In the genomic region with DNA sequence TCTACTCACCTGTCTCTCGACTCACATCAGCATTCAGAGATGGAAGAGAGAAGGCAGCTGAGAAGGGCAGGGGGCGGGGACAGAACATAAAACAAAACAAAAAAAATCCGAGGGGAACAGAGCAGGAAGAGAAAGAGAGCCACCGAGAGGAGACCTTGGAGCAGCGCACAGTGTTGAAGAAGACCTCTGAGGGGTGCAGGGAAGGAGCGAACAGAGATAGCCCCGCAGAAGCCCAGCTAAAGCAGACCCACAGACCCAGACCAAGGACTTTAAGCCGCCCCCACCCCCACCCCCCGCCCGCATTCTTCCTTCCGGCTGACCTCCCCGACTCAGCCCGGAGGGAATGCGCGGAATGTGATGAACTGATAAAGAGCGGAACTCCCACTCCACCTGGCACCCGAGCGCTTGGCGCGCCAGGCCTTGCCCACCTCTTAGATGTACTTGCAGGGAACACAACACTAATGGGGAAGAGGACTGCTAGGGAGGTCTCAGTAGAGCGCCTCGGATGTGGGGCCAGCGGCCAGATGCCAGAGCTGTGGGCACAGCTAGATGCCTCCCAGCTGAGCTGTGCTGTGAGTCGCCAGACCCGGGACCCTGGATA, we compare ENCODE assay signal across 8 mouse cellular contexts. TPM values are rescaled to one million over a fixed set of nuclear protein-coding genes. Genes with fewer than 3 reads are reported as not detected.
A peak's percentile ranks its signal among the peaks of the same experiment; 100 is the strongest.
DNase-seq lines count a peak whose midpoint lies in the region; ATAC-seq lines count a peak whose summit lies in the region.

No protein-coding gene starts in this region.

- H3K4me2 ChIP-seq in heart, embryonic 15.5 days = peak overlapping the region; percentile 69
- H3K4me2 ChIP-seq in liver, embryonic 12.5 days = peak overlapping the region; percentile 44
- H3K4me2 ChIP-seq in neural tube, embryonic 13.5 days = peak overlapping the region; percentile 44

- H3K27ac ChIP-seq in heart, embryonic 15.5 days = 0 out of 2 replicates have a peak overlapping the region, but pooled peaks have one; percentile 48
- H3K27ac ChIP-seq in liver, embryonic 12.5 days = no peak overlapping the region
- no peak overlapping the region for H3K27ac ChIP-seq in neural tube, embryonic 13.5 days (replicated peaks)

- peak; percentile 32; the same call in 1 of the 2 replicates for ATAC-seq in heart, embryonic 15.5 days (replicated peaks; ENCODE audit: insufficient number of reproducible peaks, insufficient read depth, low FRiP score, low read depth)
- ATAC-seq in liver, embryonic 12.5 days = no peak
- no peak for ATAC-seq in neural tube, embryonic 13.5 days (ENCODE audit: low read depth)
- ATAC-seq in frontal cortex, adult (ENCODE audit: low TSS enrichment) = no peak

- peak; percentile 70 for DNase-seq in urinary bladder, postnatal 14 days (ENCODE audit: low spot score)
- DNase-seq in urinary bladder, adult 2 months (ENCODE audit: low spot score) = no peak
- DNase-seq in frontal cortex, postnatal 36 days (ENCODE audit: low spot score in 2 of 2) = no peak
- DNase-seq in spleen, adult 12 weeks (ENCODE audit: low spot score) = no peak

- peak overlapping the region; percentile 24 for H3K9ac ChIP-seq in heart, embryonic 15.5 days
- no peak overlapping the region for H3K9ac ChIP-seq in liver, embryonic 12.5 days
- H3K9ac ChIP-seq in neural tube, embryonic 13.5 days = peak overlapping the region; percentile 26; the same call in 1 of the 2 replicates

- WGBS in heart, embryonic 15.5 days = 1% methylated on average over 25 of the region's 25 CpGs
- WGBS in liver, embryonic 12.5 days (ENCODE audit: insufficient replicate concordance) = 3% methylated on average over 25 of the region's 25 CpGs
- WGBS in neural tube, embryonic 13.5 days = 4% methylated on average over 25 of the region's 25 CpGs

- peaks cover 12% of the 10 kb centered on the region; the same call in 1 of the 2 replicates for H3K27me3 ChIP-seq in heart, embryonic 15.5 days
- H3K27me3 ChIP-seq in liver, embryonic 12.5 days (replicated peaks) = peaks cover 84% of the 10 kb centered on the region
- peaks cover 15% of the 10 kb centered on the region; the same call in 1 of the 2 replicates for H3K27me3 ChIP-seq in neural tube, embryonic 13.5 days

- H3K4me3 ChIP-seq in heart, embryonic 15.5 days = peak overlapping the region; percentile 40
- no peak overlapping the region for H3K4me3 ChIP-seq in liver, embryonic 12.5 days
- H3K4me3 ChIP-seq in neural tube, embryonic 13.5 days = no peak overlapping the region

- H3K4me1 ChIP-seq in heart, embryonic 15.5 days (replicated peaks) = peaks cover 24% of the 10 kb centered on the region
- H3K4me1 ChIP-seq in liver, embryonic 12.5 days = peaks cover 16% of the 10 kb centered on the region
- peaks cover 9% of the 10 kb centered on the region for H3K4me1 ChIP-seq in neural tube, embryonic 13.5 days (replicated peaks)

- H3K36me3 ChIP-seq in heart, embryonic 15.5 days = no peaks in the 10 kb centered on the region
- no peaks in the 10 kb centered on the region for H3K36me3 ChIP-seq in liver, embryonic 12.5 days
- H3K36me3 ChIP-seq in neural tube, embryonic 13.5 days = no peaks in the 10 kb centered on the region

- 0 out of 2 replicates have a peak, but pooled peaks cover 4% of the 10 kb centered on the region for H3K9me3 ChIP-seq in heart, embryonic 15.5 days (replicated peaks)
- H3K9me3 ChIP-seq in liver, embryonic 12.5 days (replicated peaks) = no peaks in the 10 kb centered on the region
- no peaks in the 10 kb centered on the region for H3K9me3 ChIP-seq in neural tube, embryonic 13.5 days

RNA-seq across cellular contexts. Expression of a gene that starts 14.5 kb away (rescaled TPM):
- 0.39 and 0.41 TPM in 2 replicates for polyA plus RNA-seq in urinary bladder, adult 2 months (2012; rRNA removed)
- polyA plus RNA-seq in heart, embryonic 15.5 days (2015; fragmentation: Nextera tagmentation; extraction: Ambion mirVana) = 0.08 and 0.10 TPM in 2 replicates
- 0.05 and 0.08 TPM in 2 replicates for polyA plus RNA-seq in liver, embryonic 12.5 days (2016; fragmentation: Nextera tagmentation; extraction: Ambion mirVana)
- 0.28 and 0.40 TPM in 2 replicates for polyA plus RNA-seq in neural tube, embryonic 13.5 days (2015; fragmentation: Nextera tagmentation; extraction: Ambion mirVana)

RNA-seq across cellular contexts. Expression of a gene that starts 28.8 kb away (rescaled TPM):
- polyA plus RNA-seq in urinary bladder, adult 2 months (2012; rRNA removed) = 55.1 and 58.8 TPM in 2 replicates
- 9.7 and 12.9 TPM in 2 replicates for polyA plus RNA-seq in heart, embryonic 15.5 days (2015; fragmentation: Nextera tagmentation; extraction: Ambion mirVana)
- 2.8 and 3.6 TPM in 2 replicates for polyA plus RNA-seq in liver, embryonic 12.5 days (2016; fragmentation: Nextera tagmentation; extraction: Ambion mirVana)
- polyA plus RNA-seq in neural tube, embryonic 13.5 days (2015; fragmentation: Nextera tagmentation; extraction: Ambion mirVana) = 12.0 and 12.1 TPM in 2 replicates

RNA-seq across cellular contexts. Expression of a gene that starts 40.7 kb away (rescaled TPM):
- polyA plus RNA-seq in urinary bladder, adult 2 months (2012; rRNA removed) = 0.27 and 0.36 TPM in 2 replicates
- polyA plus RNA-seq in heart, embryonic 15.5 days (2015; fragmentation: Nextera tagmentation; extraction: Ambion mirVana) = 0.08 and 0.10 TPM in 2 replicates
- polyA plus RNA-seq in liver, embryonic 12.5 days (2016; fragmentation: Nextera tagmentation; extraction: Ambion mirVana) = 0.06 TPM in 1 of 2 replicates, not detected in the other
- polyA plus RNA-seq in neural tube, embryonic 13.5 days (2015; fragmentation: Nextera tagmentation; extraction: Ambion mirVana) = not detected in 2 replicates
